Mouse (Mus musculus) hindbrain, embryonic 10.5 days (tissue): Measurements from ENCODE around the gene Eif2d. TPM values are rescaled to one million over a fixed set of nuclear protein-coding genes. Genes with fewer than 3 reads are reported as not detected.

Experiments
- DNase-seq: peaks from one replicate; pipeline ENCODE4 v3.0.0-alpha.2; 2017; ENCODE audit warnings: low spot score
- H3K27ac ChIP-seq: fragments of 300-500 bp; sonication (generic); 2 replicates; pipeline ENCODE4 v1.5.1; 2016; ENCODE audit warnings: mild to moderate bottlenecking, moderate library complexity
- H3K27me3 ChIP-seq: fragments of 300-500 bp; sonication (generic); 2 replicates; pipeline ENCODE4 v1.6.1; 2016; ENCODE audit warnings: mild to moderate bottlenecking; ENCODE audit not compliant: poor library complexity, insufficient read depth, severe bottlenecking
- H3K36me3 ChIP-seq: fragments of 300-500 bp; sonication (generic); 2 replicates; pipeline ENCODE4 v1.6.1; 2016; ENCODE audit warnings: mild to moderate bottlenecking, moderate library complexity
- H3K4me1 ChIP-seq: fragments of 300-500 bp; sonication (generic); replicated peaks from 2 replicates; pipeline ENCODE4 v1.6.1; 2016; ENCODE audit warnings: mild to moderate bottlenecking
- H3K4me3 ChIP-seq: fragments of 300-500 bp; sonication (generic); 2 replicates; pipeline ENCODE4 v1.5.1; 2016; ENCODE audit warnings: mild to moderate bottlenecking, moderate library complexity
- H3K9me3 ChIP-seq: fragments of 300-500 bp; sonication (generic); 2 replicates; pipeline ENCODE4 v1.6.1; 2016; ENCODE audit warnings: mild to moderate bottlenecking, moderate library complexity
- WGBS: fragments of 180-500 bp; shearing (Covaris S2); methylation state at CpG from one replicate; pipeline ENCODE4 v1.1.7; 2016; 5-methylcytosine and 5-hydroxymethylcytosine counted together
- polyA plus RNA-seq: library from polyadenylated mRNA; unstranded; fragments of >200 nt; fragmentation: Nextera tagmentation; extraction: Ambion mirVana; gene quantifications from 2 replicates; pipeline ENCODE4 v1.2.1, GENCODE M21; 2016

The Eif2d gene
- polyA plus RNA-seq, 1 experiment from 2014 or later, result 53.9 TPM

GRCm38 (mm10) chr1:131212956-131213355, 60.0 kb downstream of the Eif2d start:
- 78% methylated on average over 5 of the region's 5 CpGs for WGBS

GRCm38 (mm10) chr1:131213361-131213760, 60.4 kb downstream of the Eif2d start:
- Histone ChIP-seq H3K4me3 (no peak overlapping the region), H3K9me3 (no peaks in the 10 kb centered on the region), H3K27ac (no peak overlapping the region), H3K4me1 (no peaks in the 10 kb centered on the region), H3K36me3 (no peaks in the 10 kb centered on the region), H3K27me3 (no peaks in the 10 kb centered on the region)
- no peak for DNase-seq
- WGBS, result 85% methylated on average over 6 of the region's 6 CpGs

More at GRCm38 (mm10) chr1:131212956-131213355, 60.0 kb downstream of the Eif2d start:
- H3K4me1 ChIP-seq, result no peaks in the 10 kb centered on the region
- H3K27me3 ChIP-seq, result no peaks in the 10 kb centered on the region
- H3K27ac ChIP-seq, result no peak overlapping the region
- H3K9me3 ChIP-seq, result no peaks in the 10 kb centered on the region
- no peak for DNase-seq
- no peak overlapping the region for H3K4me3 ChIP-seq
- no peaks in the 10 kb centered on the region for H3K36me3 ChIP-seq

DNA sequence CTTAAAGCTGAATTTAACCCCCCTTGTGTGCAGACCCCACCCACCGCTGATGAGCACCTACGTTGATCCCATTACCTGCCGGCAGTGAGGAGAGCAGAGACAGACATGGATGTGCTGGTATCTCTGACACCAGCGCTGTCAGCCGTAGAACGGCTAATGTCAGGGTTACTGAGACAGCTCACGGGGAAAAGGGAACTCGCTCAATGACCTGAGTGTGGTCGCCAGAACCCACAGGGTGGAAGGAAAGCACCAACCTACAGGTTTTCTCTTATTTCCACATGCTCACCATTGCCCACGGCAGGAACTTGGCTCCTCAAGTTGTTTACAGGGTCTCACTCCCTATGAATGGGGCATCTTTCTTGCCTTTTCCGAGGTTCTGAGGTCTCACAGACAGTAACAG, 66.0 kb downstream of the Eif2d start:
- Histone ChIP-seq H3K27me3 (no peaks in the 10 kb centered on the region), H3K4me1 (no peaks in the 10 kb centered on the region; the same call in 1 of the 2 replicates), H3K4me3 (no peak overlapping the region), H3K36me3 (no peaks in the 10 kb centered on the region), H3K27ac (no peak overlapping the region), H3K9me3 (no peaks in the 10 kb centered on the region)
- no peak for DNase-seq
- WGBS, result 92% methylated on average over 11 of the region's 11 CpGs

DNA sequence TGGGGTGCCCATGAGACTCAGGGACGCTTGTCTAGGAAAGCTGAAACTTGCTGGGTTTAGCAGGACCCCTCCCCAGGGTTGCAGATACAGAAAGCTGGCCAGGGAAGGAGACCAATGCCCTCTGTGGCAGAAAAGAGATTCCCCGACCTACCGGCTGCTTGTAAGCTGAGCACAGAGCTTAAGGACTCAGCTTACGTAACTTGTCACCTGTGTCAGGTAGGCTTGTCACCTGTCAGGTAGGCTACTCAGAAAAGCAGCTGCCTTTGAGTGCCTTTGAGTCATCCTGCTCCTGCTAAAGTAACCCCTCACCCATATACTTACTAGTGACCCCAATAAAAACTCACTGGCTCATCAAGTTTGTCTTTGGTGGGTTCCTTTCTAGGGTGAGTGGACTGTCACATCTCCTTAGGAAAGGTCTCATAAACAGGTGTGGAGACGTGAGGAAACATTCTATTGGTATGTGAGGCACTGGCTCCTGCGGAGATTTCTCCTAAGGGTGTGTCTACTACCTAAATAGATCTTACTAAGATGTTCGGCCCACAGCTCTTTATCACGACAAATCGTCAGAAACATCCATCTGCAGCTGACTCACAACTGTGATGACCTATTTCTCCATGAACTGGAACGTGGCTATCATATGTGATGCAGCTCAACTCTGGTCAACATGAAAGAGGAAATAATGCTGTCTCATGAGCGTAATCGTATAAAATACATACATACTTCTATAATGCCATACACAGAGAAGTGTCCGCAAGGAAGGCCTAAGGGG, 69.0 kb downstream of the Eif2d start:
- whole genome bisulfite sequencing, result 85% methylated on average over 13 of the region's 13 CpGs
- peaks cover 7% of the 10 kb centered on the region; the same call in 1 of the 2 replicates for H3K4me1 ChIP-seq
- no peak overlapping the region for H3K4me3 ChIP-seq
- H3K36me3 ChIP-seq, result no peaks in the 10 kb centered on the region
- H3K27me3 ChIP-seq, result no peaks in the 10 kb centered on the region
- H3K9me3 ChIP-seq, result no peaks in the 10 kb centered on the region
- H3K27ac ChIP-seq, result no peak overlapping the region
- DNase-seq, result no peak

DNA sequence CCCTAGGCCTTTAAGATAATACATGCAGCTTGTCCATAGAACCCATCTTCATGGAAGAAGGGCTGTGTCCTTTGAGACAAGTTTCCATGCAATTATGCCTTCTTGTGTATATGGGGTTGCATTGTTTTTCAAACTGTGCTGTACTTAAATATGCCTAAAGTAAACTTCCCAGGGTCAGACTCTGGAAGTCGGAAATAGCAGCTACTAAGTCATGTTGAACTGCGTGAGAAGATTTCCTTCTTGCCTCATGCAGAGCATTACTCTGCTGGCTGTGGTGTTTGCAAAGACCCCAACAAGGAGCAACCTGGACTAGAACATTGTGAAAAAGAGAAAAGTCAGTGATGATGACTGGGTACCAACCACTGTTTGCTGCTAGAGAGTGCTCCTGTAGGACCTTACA, 70.4 kb downstream of the Eif2d start:
- Histone ChIP-seq H3K27ac (no peak overlapping the region), H3K36me3 (no peaks in the 10 kb centered on the region), H3K9me3 (no peaks in the 10 kb centered on the region), H3K4me3 (no peak overlapping the region), H3K4me1 (peaks cover 7% of the 10 kb centered on the region; the same call in 1 of the 2 replicates), H3K27me3 (no peaks in the 10 kb centered on the region)
- 90% methylated on average over 2 of the region's 2 CpGs for WGBS
- no peak for DNase-seq

DNA sequence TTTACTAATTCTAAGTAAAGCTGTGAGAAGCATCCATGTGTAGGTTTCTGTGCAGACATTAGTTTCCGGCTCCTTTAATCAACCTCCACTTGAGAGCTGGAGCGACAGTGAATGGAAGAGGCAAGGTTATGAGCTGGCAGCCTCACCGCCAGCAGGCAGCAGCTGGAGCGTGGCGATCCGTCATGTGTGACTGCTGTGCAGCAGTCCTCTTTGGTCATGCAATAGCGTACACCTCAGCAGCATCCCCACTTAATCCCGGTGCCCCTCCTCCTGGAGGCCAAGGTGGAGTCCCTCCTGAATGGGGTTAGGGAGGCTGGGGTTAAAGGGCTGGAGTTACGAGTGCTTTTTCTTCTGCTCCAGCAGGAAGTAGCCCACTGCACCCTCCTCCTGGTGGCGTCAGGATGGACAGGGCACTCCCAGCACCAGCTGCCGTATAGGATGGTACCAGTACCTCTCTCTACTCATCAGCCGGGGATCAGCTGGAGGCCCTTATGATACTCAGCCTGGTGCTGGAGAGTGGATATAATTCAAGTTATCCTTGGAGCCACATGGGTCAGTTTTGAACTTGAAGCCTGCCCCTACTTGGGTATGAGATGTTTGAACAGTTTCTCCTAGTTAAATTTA, 72.0 kb downstream of the Eif2d start:
- H3K27me3 ChIP-seq, result no peaks in the 10 kb centered on the region
- WGBS, result 59% methylated on average over 12 of the region's 12 CpGs
- H3K36me3 ChIP-seq, result no peaks in the 10 kb centered on the region
- H3K4me3 ChIP-seq, result no peak overlapping the region
- peak overlapping the region; percentile 23; the same call in 1 of the 2 replicates for H3K27ac ChIP-seq
- no peaks in the 10 kb centered on the region for H3K9me3 ChIP-seq
- H3K4me1 ChIP-seq, result peaks cover 7% of the 10 kb centered on the region; the same call in 1 of the 2 replicates
- DNase-seq, result no peak

DNA sequence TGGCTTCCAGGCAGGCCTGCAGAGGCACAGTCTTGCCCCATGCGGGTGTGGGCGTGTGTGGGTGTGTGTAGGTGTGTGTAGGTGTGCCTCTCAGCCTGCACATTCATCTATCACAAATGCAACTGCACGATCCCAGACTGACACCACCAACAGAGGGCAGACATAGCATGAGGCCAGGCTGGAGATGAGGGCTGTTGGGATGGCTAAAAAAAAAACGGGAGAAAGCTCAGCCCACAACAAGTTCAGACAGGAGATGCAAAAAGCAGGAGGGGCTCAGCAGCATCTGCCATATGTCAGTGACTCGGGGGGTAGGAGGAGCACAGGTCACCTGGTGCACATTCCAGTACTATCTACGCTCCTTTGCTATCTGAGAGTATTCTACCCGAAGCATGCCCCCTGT, 75.2 kb downstream of the Eif2d start:
- Histone ChIP-seq H3K4me3 (no peak overlapping the region), H3K9me3 (no peaks in the 10 kb centered on the region), H3K4me1 (peaks cover 11% of the 10 kb centered on the region; the same call in 1 of the 2 replicates), H3K36me3 (no peaks in the 10 kb centered on the region), H3K27me3 (no peaks in the 10 kb centered on the region), H3K27ac (no peak overlapping the region)
- WGBS, result 69% methylated on average over 7 of the region's 7 CpGs
- DNase-seq, result no peak

DNA sequence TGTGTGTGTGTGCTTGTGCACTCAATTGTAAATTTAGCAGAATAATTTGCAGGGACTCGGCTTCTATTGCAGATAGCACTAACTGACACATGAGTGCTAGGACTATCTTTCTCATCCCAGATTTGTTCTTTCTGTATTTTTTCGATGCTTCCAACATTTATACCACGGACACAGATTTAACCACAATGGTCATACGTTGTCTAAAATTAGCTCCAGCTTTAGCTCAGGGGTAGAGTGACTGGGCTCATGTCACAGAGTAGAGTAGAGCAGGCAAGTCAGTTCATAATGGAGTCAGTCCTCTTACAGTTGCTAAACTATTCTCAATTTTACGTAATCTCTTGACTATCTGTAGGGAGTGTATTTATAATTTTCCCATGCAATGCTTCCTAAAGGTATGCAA, 75.7 kb downstream of the Eif2d start:
- DNase-seq, result no peak

DNA sequence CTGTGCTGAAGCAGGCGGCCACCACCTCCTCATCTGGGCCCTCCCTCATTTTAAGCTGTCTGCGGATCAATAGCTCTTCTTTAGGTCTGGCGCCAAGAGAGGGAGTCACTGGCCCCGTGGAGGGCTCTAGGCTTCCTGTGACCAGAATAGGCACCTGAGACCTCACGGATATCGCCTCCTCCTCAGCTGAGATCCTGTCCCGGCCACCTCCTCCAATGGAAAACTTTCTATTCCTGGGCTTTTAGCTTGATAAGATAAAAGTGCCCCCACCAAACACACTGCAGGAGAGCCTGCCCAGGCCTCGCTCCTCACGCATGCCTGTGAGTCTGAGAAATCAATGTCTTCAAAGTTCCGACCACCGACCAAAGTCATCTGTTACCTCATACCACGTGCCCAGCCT, 80.5 kb downstream of the Eif2d start:
- Histone ChIP-seq H3K9me3 (no peaks in the 10 kb centered on the region), H3K4me1 (0 out of 2 replicates have a peak, but pooled peaks cover 4% of the 10 kb centered on the region), H3K36me3 (no peaks in the 10 kb centered on the region), H3K27ac (no peak overlapping the region), H3K27me3 (no peaks in the 10 kb centered on the region), H3K4me3 (no peak overlapping the region)
- no peak for DNase-seq
- 71% methylated on average over 12 of the region's 12 CpGs for WGBS

More for the DNA sequence above, 75.7 kb downstream of the Eif2d start:
- no peaks in the 10 kb centered on the region for H3K36me3 ChIP-seq
- no peak overlapping the region for H3K4me3 ChIP-seq
- H3K27ac ChIP-seq, result no peak overlapping the region
- H3K9me3 ChIP-seq, result no peaks in the 10 kb centered on the region
- no peaks in the 10 kb centered on the region for H3K27me3 ChIP-seq
- WGBS, result 94% methylated on average over 5 of the region's 5 CpGs
- peaks cover 11% of the 10 kb centered on the region; the same call in 1 of the 2 replicates for H3K4me1 ChIP-seq

DNA sequence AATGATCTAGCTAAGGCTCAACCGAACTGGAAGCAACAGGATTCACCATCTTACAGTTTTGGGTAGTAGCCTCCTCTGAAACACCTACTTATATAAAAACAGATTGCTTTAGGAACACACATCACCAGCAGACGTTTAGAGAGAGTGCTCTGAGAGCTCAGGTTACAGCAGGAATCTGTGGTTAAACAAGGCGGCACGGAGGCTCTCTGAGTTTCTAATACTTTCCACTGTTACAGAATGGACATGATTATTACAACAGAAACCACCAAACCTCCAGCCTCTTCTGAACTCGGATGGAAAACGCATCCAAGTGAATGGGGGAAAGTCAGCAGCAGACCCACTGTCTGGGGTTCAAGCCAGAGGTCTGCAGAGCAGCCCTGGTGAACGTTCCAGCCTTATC, 83.1 kb downstream of the Eif2d start:
- Histone ChIP-seq H3K27me3 (peaks cover 23% of the 10 kb centered on the region), H3K4me1 (peaks cover 24% of the 10 kb centered on the region)
- 70% methylated on average over 7 of the region's 7 CpGs for WGBS

More for the DNA sequence above, 83.1 kb downstream of the Eif2d start:
- Histone ChIP-seq H3K36me3 (no peaks in the 10 kb centered on the region), H3K9me3 (no peaks in the 10 kb centered on the region), H3K4me3 (no peak overlapping the region), H3K27ac (no peak overlapping the region)
- DNase-seq, result no peak

Other genes starting within 250 kb of the Eif2d start
- gene Il20, start 241.7 kb upstream of the Eif2d start, polyA plus RNA-seq, result not detected in 2 replicates
- gene Il19, start 213.1 kb upstream of the Eif2d start, polyA plus RNA-seq, result not detected in 2 replicates
- gene Il10, start 133.3 kb upstream of the Eif2d start, polyA plus RNA-seq, result not detected in 2 replicates
- gene Mapkapk2, start 55.4 kb upstream of the Eif2d start, polyA plus RNA-seq, result 47.0 and 51.1 TPM in 2 replicates
- gene Dyrk3, start 14.8 kb upstream of the Eif2d start, polyA plus RNA-seq, result 11.2 and 12.1 TPM in 2 replicates
- gene Rassf5, start 92.1 kb downstream of the Eif2d start, polyA plus RNA-seq, result 1.4 and 1.6 TPM in 2 replicates
- gene Ikbke, start 126.4 kb downstream of the Eif2d start, polyA plus RNA-seq, result 1.0 and 1.5 TPM in 2 replicates